Mouse (Mus musculus) left cerebral cortex, adult 2 months (tissue): ENCODE results near the gene Anapc16. TPM values are rescaled to one million over a fixed set of nuclear protein-coding genes. Genes with fewer than 3 reads are reported as not detected.
"Not testable (repeated sequence)": the region's sequence is repeated elsewhere in the genome, so short reads cannot be mapped to it uniquely, and the experiment has no call there.

Experiments used
- DNase-seq, 2 experiments: peaks; one replicate each; pipeline ENCODE4 v3.0.0; 2021 to 2022; ENCODE audit warnings: low spot score in 2 of 2, mixed read lengths in 1 of 2; ENCODE audit errors: extremely low spot score in 1 of 2
- H3K27ac ChIP-seq: fragments of 200-600 bp; 2 replicates; pipeline ENCODE4 v1.8.1; 2022
- H3K4me3 ChIP-seq: fragments of 200-600 bp; 2 replicates; pipeline ENCODE4 v1.8.1; 2022
- CTCF ChIP-seq: fragments of 200-600 bp; IDR thresholded peaks from 2 replicates; pipeline ENCODE4 v1.8.1; 2022; ENCODE audit warnings: antibody characterized with exemption, mild to moderate bottlenecking, moderate library complexity
- intact Hi-C: fragments of 180-260 bp; cut with DNase I; formaldehyde crosslinking; loops from one replicate; pipeline ENCODE4 v1.15.1; 2025
- total RNA-seq, 2 experiments: library from RNA; stranded (reverse); gene quantifications; 2 replicates each; pipeline ENCODE4 v1.2.3; 2021

Gene Anapc16
- total RNA-seq, 2 experiments from 2014 or later = 61.5 to 68.6 TPM

- TF ChIP-seq CTCF = peak; percentile 80
- intact Hi-C loops = loop anchor here (2.0 kb wide), 1 partner anchor 69 kb away; no protein-coding TSS in a partner anchor
Observed at GRCm38 (mm10) chr10:59997591-59997990, 5.3 kb downstream of the Anapc16 start.

GRCm38 (mm10) chr10:59995889-59996288 lies 7.0 kb downstream of the Anapc16 start:
- intact Hi-C loops = loop anchor here (2.0 kb wide), 1 partner anchor 71 kb away; no protein-coding TSS in a partner anchor
- DNase-seq = no peak
- Histone ChIP-seq H3K4me3 (no peak overlapping the region), H3K27ac (no peak overlapping the region)
- TF ChIP-seq CTCF = no peak

More at GRCm38 (mm10) chr10:59997591-59997990, 5.3 kb downstream of the Anapc16 start:
- H3K4me3 ChIP-seq = no peak overlapping the region
- DNase-seq = peak; percentile 43 to 47
- no peak overlapping the region for H3K27ac ChIP-seq

- DNase-seq, intact Hi-C loops, H3K27ac ChIP-seq: not testable (repeated sequence)
Observed at GRCm38 (mm10) chr10:59993813-59994212, 9.1 kb downstream of the Anapc16 start.

GRCm38 (mm10) chr10:59992024-59992423 lies 10.9 kb downstream of the Anapc16 start:
- Histone ChIP-seq H3K4me3 (no peak overlapping the region), H3K27ac (no peak overlapping the region)
- TF ChIP-seq CTCF = no peak
- intact Hi-C loops = no loop called here
- DNase-seq = no peak

More at GRCm38 (mm10) chr10:59993813-59994212, 9.1 kb downstream of the Anapc16 start:
- H3K4me3 ChIP-seq = not testable (repeated sequence)

- DNase-seq = no peak
- H3K27ac ChIP-seq = no peak overlapping the region
- TF ChIP-seq CTCF = no peak
Observed at GRCm38 (mm10) chr10:59991262-59991880, 11.6 kb downstream of the Anapc16 start.

GRCm38 (mm10) chr10:59990393-59990792 lies 12.5 kb downstream of the Anapc16 start:
- no peak overlapping the region for H3K4me3 ChIP-seq
- H3K27ac ChIP-seq = no peak overlapping the region
- TF ChIP-seq CTCF = no peak
- intact Hi-C loops = no loop called here
- DNase-seq = no peak

More at GRCm38 (mm10) chr10:59991262-59991880, 11.6 kb downstream of the Anapc16 start:
- intact Hi-C loops = no loop called here
- no peak overlapping the region for H3K4me3 ChIP-seq

- no peak for TF ChIP-seq CTCF
- intact Hi-C loops = no loop called here
- no peak for DNase-seq
- no peak overlapping the region for H3K27ac ChIP-seq
- no peak overlapping the region for H3K4me3 ChIP-seq
Observed at GRCm38 (mm10) chr10:59988036-59988435, 14.9 kb downstream of the Anapc16 start.

GRCm38 (mm10) chr10:59982379-59982873 lies 20.5 kb downstream of the Anapc16 start:
- no peak overlapping the region for H3K4me3 ChIP-seq
- TF ChIP-seq CTCF = no peak
- H3K27ac ChIP-seq = peak overlapping the region; percentile 40; the same call in 1 of the 2 replicates
- intact Hi-C loops = no loop called here
- DNase-seq = no peak

GRCm38 (mm10) chr10:59981792-59982191 lies 21.1 kb downstream of the Anapc16 start:
- DNase-seq = no peak
- intact Hi-C loops = no loop called here
- no peak for TF ChIP-seq CTCF
- peak overlapping the region; percentile 40 for H3K27ac ChIP-seq
- H3K4me3 ChIP-seq = no peak overlapping the region

- H3K27ac ChIP-seq = peak overlapping the region; percentile 40
Observed at GRCm38 (mm10) chr10:59981336-59981735, 21.6 kb downstream of the Anapc16 start.

GRCm38 (mm10) chr10:59980815-59981244 lies 22.1 kb downstream of the Anapc16 start:
- no peak overlapping the region for H3K4me3 ChIP-seq
- no peak for TF ChIP-seq CTCF
- intact Hi-C loops = no loop called here
- peak overlapping the region; percentile 10 for H3K27ac ChIP-seq
- no peak for DNase-seq

More at GRCm38 (mm10) chr10:59981336-59981735, 21.6 kb downstream of the Anapc16 start:
- no peak for DNase-seq
- H3K4me3 ChIP-seq = no peak overlapping the region
- TF ChIP-seq CTCF = no peak
- intact Hi-C loops = no loop called here

- peak overlapping the region; percentile 72 for H3K27ac ChIP-seq
- peak in 1 of 2 experiments; percentile 49 for DNase-seq
- intact Hi-C loops = no loop called here
- H3K4me3 ChIP-seq = no peak overlapping the region
- no peak for TF ChIP-seq CTCF
Observed at GRCm38 (mm10) chr10:59978873-59979743, 23.8 kb downstream of the Anapc16 start.
